Mouse (Mus musculus) heart, adult 2 months (tissue): ENCODE data around the gene Gm3238. TPM values are rescaled to one million over a fixed set of nuclear protein-coding genes. Genes with fewer than 3 reads are reported as not detected.

Experiments
- DNase-seq, 2 experiments: peaks; one replicate each; pipeline ENCODE4 v3.0.0; 2021
- H3K27ac ChIP-seq: fragments of 200-600 bp; 2 replicates; pipeline ENCODE4 v1.8.1; 2022
- H3K27me3 ChIP-seq: fragments of 200-500 bp; 2 replicates; pipeline ENCODE4 v1.6.1; 2012; ENCODE audit warnings: mild to moderate bottlenecking, low read length, inconsistent platforms, mixed read lengths; ENCODE audit not compliant: control insufficient read depth, insufficient read depth
- H3K36me3 ChIP-seq: fragments of 200-500 bp; 2 replicates; pipeline ENCODE4 v1.6.1; 2012; ENCODE audit warnings: low read length, inconsistent platforms; ENCODE audit not compliant: control insufficient read depth, insufficient read depth
- H3K4me1 ChIP-seq: fragments of 200-500 bp; 2 replicates; pipeline ENCODE4 v1.6.1; 2011; ENCODE audit warnings: low read length; ENCODE audit not compliant: control insufficient read depth, insufficient read depth
- H3K4me3 ChIP-seq: fragments of 200-600 bp; 2 replicates; pipeline ENCODE4 v1.8.1; 2022
- H3K79me2 ChIP-seq: fragments of 200-500 bp; replicated peaks from 2 replicates; pipeline ENCODE4 v1.6.1; 2012; ENCODE audit warnings: mild to moderate bottlenecking, inconsistent platforms, low read length, moderate library complexity, mixed read lengths; ENCODE audit not compliant: control insufficient read depth, insufficient read depth
- H3K9ac ChIP-seq: fragments of 200-500 bp; 2 replicates; pipeline ENCODE4 v1.6.1; 2012; ENCODE audit warnings: low read depth, mild to moderate bottlenecking, control low read depth, inconsistent platforms, low read length, mixed read lengths
- CTCF ChIP-seq: fragments of 200-600 bp; IDR thresholded peaks from 2 replicates; pipeline ENCODE4 v1.8.1; 2022; ENCODE audit warnings: antibody characterized with exemption, mild to moderate bottlenecking, moderate library complexity
- EP300 ChIP-seq: fragments of 200-500 bp; IDR thresholded peaks from 2 replicates; pipeline ENCODE4 v1.6.1; 2011; ENCODE audit warnings: low read depth, low read length, control low read depth; ENCODE audit not compliant: insufficient read depth
- POLR2A ChIP-seq: fragments of 200-500 bp; IDR thresholded peaks from 2 replicates; pipeline ENCODE4 v1.6.1; 2011; ENCODE audit warnings: mild to moderate bottlenecking, low read depth, low read length, control low read depth; ENCODE audit not compliant: insufficient read depth
- WGBS: fragments of 180-500 bp; shearing (Covaris S2); methylation state at CpG from one replicate; pipeline ENCODE4 v1.1.7; 2018; 5-methylcytosine and 5-hydroxymethylcytosine counted together
- intact Hi-C: fragments of 180-260 bp; cut with DNase I; formaldehyde crosslinking; loops from one replicate; pipeline ENCODE4 v1.15.1; 2025
- polyA plus RNA-seq: library from polyadenylated mRNA; depleted of rRNA; stranded (reverse); fragments of >200 nt; gene quantifications from 2 replicates; pipeline ENCODE4 v1.2.3, GENCODE M21; 2012; rRNA removed
- total RNA-seq, 2 experiments: library from RNA; stranded (reverse); gene quantifications; 2 replicates each; pipeline ENCODE4 v1.2.3; 2021

Gene Gm3238
- total and polyA plus RNA-seq, 3 experiments, result not detected

DNA sequence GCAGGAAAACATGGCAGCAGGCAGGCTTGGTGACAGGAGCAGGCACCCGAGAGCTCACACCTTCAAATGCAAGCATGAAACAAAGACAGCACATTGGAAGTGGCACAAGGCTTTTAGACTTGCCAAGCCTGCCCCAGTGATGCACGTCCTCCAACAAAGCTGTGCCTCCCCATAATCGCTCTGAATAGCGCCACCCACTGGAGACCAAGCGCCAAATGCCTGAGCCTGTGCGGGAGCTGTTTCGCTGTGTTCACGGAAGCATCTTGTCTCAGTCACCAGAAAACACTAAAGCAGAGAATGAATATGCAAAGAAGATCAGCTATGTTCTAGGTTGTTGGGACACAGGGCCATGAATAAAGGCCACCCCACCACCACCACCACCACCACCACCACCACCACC is 46.3 kb downstream of the Gm3238 start:
- H3K4me1 ChIP-seq, result no peaks in the 10 kb centered on the region
- no peaks in the 10 kb centered on the region for H3K27me3 ChIP-seq
- intact Hi-C loops, result no loop called here
- no peaks in the 10 kb centered on the region for H3K79me2 ChIP-seq
- TF ChIP-seq EP300 (no peak), CTCF (no peak), POLR2A (no peak)
- no peak overlapping the region for H3K4me3 ChIP-seq
- no peak for DNase-seq
- no peak overlapping the region for H3K27ac ChIP-seq
- 77% methylated on average over 8 of the region's 8 CpGs for WGBS
- H3K36me3 ChIP-seq, result no peaks in the 10 kb centered on the region
- no peak overlapping the region for H3K9ac ChIP-seq

Other genes with a start within 250 kb of the Gm3238 start
Only the 30 nearest of the 32 such genes appear.
- gene Pttg1ip, start 189.6 kb downstream of the Gm3238 start, total RNA-seq, result 100 to 1,000 TPM; 131 to 132 TPM
- 119 and 168 TPM in 2 replicates for gene Pttg1ip, start 189.6 kb downstream of the Gm3238 start, polyA plus RNA-seq
- 10 to 100 TPM; 66.4 to 67.8 TPM for gene Sumo3, start 165.2 kb downstream of the Gm3238 start, total RNA-seq
- 122 and 167 TPM in 2 replicates for gene Sumo3, start 165.2 kb downstream of the Gm3238 start, polyA plus RNA-seq
- 10 to 100 TPM; 15.5 to 15.8 TPM for gene Gm49325, start 165.1 kb downstream of the Gm3238 start, total RNA-seq
- not detected in 2 replicates for gene Gm49325, start 165.1 kb downstream of the Gm3238 start, polyA plus RNA-seq
- gene Ube2g2, start 149.1 kb downstream of the Gm3238 start, total RNA-seq, result 10 to 100 TPM; 74.6 to 80.9 TPM
- 53.5 and 69.7 TPM in 2 replicates for gene Ube2g2, start 149.1 kb downstream of the Gm3238 start, polyA plus RNA-seq
- not detected for gene Tspear, start 84.8 kb downstream of the Gm3238 start, total RNA-seq
- gene Tspear, start 84.8 kb downstream of the Gm3238 start, polyA plus RNA-seq, result not detected in 2 replicates
- gene Gm19402, start 80.6 kb downstream of the Gm3238 start, total RNA-seq, result not detected
- gene Gm19402, start 80.6 kb downstream of the Gm3238 start, polyA plus RNA-seq, result not detected in 2 replicates
- not detected for gene Gm9508, start 74.1 kb downstream of the Gm3238 start, total RNA-seq
- not detected in 2 replicates for gene Gm9508, start 74.1 kb downstream of the Gm3238 start, polyA plus RNA-seq
- not detected for gene Gm10272, start 64.7 kb downstream of the Gm3238 start, total RNA-seq
- not detected in 2 replicates for gene Gm10272, start 64.7 kb downstream of the Gm3238 start, polyA plus RNA-seq
- not detected for gene Gm10024, start 59.9 kb downstream of the Gm3238 start, total RNA-seq
- gene Gm10024, start 59.9 kb downstream of the Gm3238 start, polyA plus RNA-seq, result not detected in 2 replicates
- not detected for gene Gm10142, start 55.5 kb downstream of the Gm3238 start, total RNA-seq
- not detected in 2 replicates for gene Gm10142, start 55.5 kb downstream of the Gm3238 start, polyA plus RNA-seq
- not detected for gene Krtap12-1, start 50.7 kb downstream of the Gm3238 start, total RNA-seq
- gene Krtap12-1, start 50.7 kb downstream of the Gm3238 start, polyA plus RNA-seq, result not detected in 2 replicates
- not detected for gene Gm10100, start 44.8 kb downstream of the Gm3238 start, total RNA-seq
- not detected in 2 replicates for gene Gm10100, start 44.8 kb downstream of the Gm3238 start, polyA plus RNA-seq
- gene Gm18596, start 28.7 kb downstream of the Gm3238 start, total RNA-seq, result not detected
- gene Gm18596, start 28.7 kb downstream of the Gm3238 start, polyA plus RNA-seq, result not detected in 2 replicates
- gene Gm9736, start 20.0 kb downstream of the Gm3238 start, total RNA-seq, result not detected
- not detected in 2 replicates for gene Gm9736, start 20.0 kb downstream of the Gm3238 start, polyA plus RNA-seq
- gene Gm3233, start 11.6 kb downstream of the Gm3238 start, total RNA-seq, result not detected
- gene Gm3233, start 11.6 kb downstream of the Gm3238 start, polyA plus RNA-seq, result not detected in 2 replicates
- gene Gm7138, start 5.6 kb upstream of the Gm3238 start, total RNA-seq, result not detected
- gene Gm7138, start 5.6 kb upstream of the Gm3238 start, polyA plus RNA-seq, result not detected in 2 replicates
- gene Gm3250, start 11.2 kb upstream of the Gm3238 start, total RNA-seq, result not detected
- gene Gm3250, start 11.2 kb upstream of the Gm3238 start, polyA plus RNA-seq, result not detected in 2 replicates
- gene Gm7137, start 16.9 kb upstream of the Gm3238 start, total RNA-seq, result not detected
- not detected in 2 replicates for gene Gm7137, start 16.9 kb upstream of the Gm3238 start, polyA plus RNA-seq
- not detected for gene Gm9639, start 23.8 kb upstream of the Gm3238 start, total RNA-seq
- not detected in 2 replicates for gene Gm9639, start 23.8 kb upstream of the Gm3238 start, polyA plus RNA-seq
- not detected for gene Gm19668, start 27.8 kb upstream of the Gm3238 start, total RNA-seq
- not detected in 2 replicates for gene Gm19668, start 27.8 kb upstream of the Gm3238 start, polyA plus RNA-seq
- gene Gm9507, start 40.5 kb upstream of the Gm3238 start, total RNA-seq, result not detected
- gene Gm9507, start 40.5 kb upstream of the Gm3238 start, polyA plus RNA-seq, result not detected in 2 replicates
- not detected for gene Gm2696, start 43.4 kb upstream of the Gm3238 start, total RNA-seq
- not detected in 2 replicates for gene Gm2696, start 43.4 kb upstream of the Gm3238 start, polyA plus RNA-seq
- gene Krtap10-4, start 55.8 kb upstream of the Gm3238 start, total RNA-seq, result not detected
- not detected in 2 replicates for gene Krtap10-4, start 55.8 kb upstream of the Gm3238 start, polyA plus RNA-seq
- not detected for gene Krtap10-10, start 64.6 kb upstream of the Gm3238 start, total RNA-seq
- not detected in 2 replicates for gene Krtap10-10, start 64.6 kb upstream of the Gm3238 start, polyA plus RNA-seq
- not detected for gene Gm36176, start 75.5 kb upstream of the Gm3238 start, total RNA-seq
- gene Gm36176, start 75.5 kb upstream of the Gm3238 start, polyA plus RNA-seq, result not detected in 2 replicates
- not detected for gene Gm10318, start 81.5 kb upstream of the Gm3238 start, total RNA-seq
- gene Gm10318, start 81.5 kb upstream of the Gm3238 start, polyA plus RNA-seq, result not detected in 2 replicates
- gene Gm3285, start 90.7 kb upstream of the Gm3238 start, total RNA-seq, result not detected
- not detected in 2 replicates for gene Gm3285, start 90.7 kb upstream of the Gm3238 start, polyA plus RNA-seq
- gene Lrrc3, start 131.2 kb upstream of the Gm3238 start, total RNA-seq, result under 1 TPM; 0.57 to 0.86 TPM
- 0.62 and 0.85 TPM in 2 replicates for gene Lrrc3, start 131.2 kb upstream of the Gm3238 start, polyA plus RNA-seq
- gene Trpm2, start 199.2 kb upstream of the Gm3238 start, total RNA-seq, result under 1 TPM; 0.75 to 0.78 TPM
- 0.53 and 0.55 TPM in 2 replicates for gene Trpm2, start 199.2 kb upstream of the Gm3238 start, polyA plus RNA-seq
- gene 1810043G02Rik, start 207.2 kb upstream of the Gm3238 start, total RNA-seq, result 10 to 100 TPM in 1 of 2 experiments, 1 to 10 TPM in 1; 8.9 to 10.7 TPM
- gene 1810043G02Rik, start 207.2 kb upstream of the Gm3238 start, polyA plus RNA-seq, result 21.7 and 24.9 TPM in 2 replicates